In the genomic region with DNA sequence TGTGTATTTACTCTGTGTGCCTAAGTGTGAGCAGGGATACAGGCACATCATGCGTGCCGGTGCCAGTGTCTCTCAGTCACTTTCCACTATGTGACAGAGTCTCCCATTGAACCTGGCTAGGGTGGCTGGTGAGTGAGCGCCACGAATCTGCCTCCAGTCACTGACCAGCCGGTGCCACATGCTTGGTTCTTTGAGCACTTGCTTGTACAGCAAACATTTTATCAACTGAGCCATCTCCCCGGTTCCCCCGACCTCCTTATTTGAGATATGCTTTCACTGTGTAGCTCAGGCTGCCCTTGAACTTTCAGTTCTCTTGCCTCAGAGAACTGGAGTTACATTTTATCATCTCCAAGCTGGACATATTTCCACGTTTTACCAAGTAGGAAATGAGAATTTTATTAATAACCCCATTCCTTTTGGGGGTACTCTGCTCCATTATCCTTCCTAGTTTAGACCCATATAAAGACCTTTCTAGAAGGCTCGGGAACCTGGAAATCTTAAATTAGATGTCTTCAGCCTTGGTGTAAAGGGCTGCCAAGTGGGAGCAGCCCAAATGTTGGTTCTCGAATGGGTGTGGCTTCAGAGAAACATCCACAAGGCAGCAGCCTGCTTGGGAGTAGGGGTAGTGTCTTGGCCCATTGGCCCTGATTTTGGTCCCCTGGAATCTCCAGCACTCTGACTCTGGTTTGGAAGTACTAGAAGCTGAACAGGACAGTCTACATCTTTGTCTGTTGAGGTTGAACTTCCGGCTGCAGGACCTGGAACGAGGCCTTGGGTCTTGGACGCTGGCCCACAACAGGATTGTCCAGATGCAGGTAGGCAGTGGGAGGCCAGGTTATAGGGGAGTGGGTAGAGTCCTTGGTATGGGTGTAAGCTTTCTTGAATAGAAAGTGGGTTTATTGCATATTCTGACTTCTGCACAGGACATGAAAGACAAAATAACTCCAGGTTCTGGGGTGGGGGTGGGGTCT, we compare ENCODE assay signal across 11 mouse cellular contexts. TPM values are rescaled to one million over a fixed set of nuclear protein-coding genes. Genes with fewer than 3 reads are reported as not detected.
DNase-seq lines count a peak whose midpoint lies in the region; ATAC-seq and TF ChIP-seq lines count a peak whose summit lies in the region.
"Had no signal": no experiment of that assay in that cellular context is flagged by ENCODE, and none has a peak within 500 bp of the region (broad histone marks: within the 10 kb centered on the region; RNA-seq: fewer than 3 reads in every experiment).

No protein-coding gene starts in this region.

- no peak overlapping the region for H3K27ac ChIP-seq in kidney, embryonic 15.5 days
- H3K27ac ChIP-seq in embryonic facial prominence, embryonic 13.5 days = no peak overlapping the region
- no peak overlapping the region for H3K27ac ChIP-seq in liver, embryonic 14.5 days

- peak; percentile 49 for DNase-seq in cerebellum, adult 11-12 months
- no peak for DNase-seq in cerebellum, adult 8-10 months
- DNase-seq in kidney, adult 18-20 months = no peak
- DNase-seq in liver, embryonic 14.5 days (ENCODE audit: low read depth in 3 of 3, low spot score in 3 of 3) = no peak
- no peak for DNase-seq in right cerebral cortex, postnatal 10 days (ENCODE audit: low spot score in 2 of 2)
- no peak for DNase-seq in c-Kit-positive CD71-positive TER-119-positive erythroid progenitor cells, embryonic 14.5 days (ENCODE audit: low spot score)
- DNase-seq: B cell, adult 2 months; layer of hippocampus, adult 9-11 months; lung, postnatal 36 days had no signal

- WGBS in kidney, embryonic 15.5 days = 72% methylated on average over 13 of the region's 13 CpGs
- 72% methylated on average over 13 of the region's 13 CpGs for WGBS in embryonic facial prominence, embryonic 13.5 days
- 47% methylated on average over 13 of the region's 13 CpGs for WGBS in liver, embryonic 14.5 days (ENCODE audit: insufficient replicate concordance)

- TF ChIP-seq EP300 in liver, embryonic 14.5 days (IDR thresholded peaks at IDR 0.05; ENCODE audit: low read depth) = no peak

- peak overlapping the region; percentile 54 for H3K4me3 ChIP-seq in kidney, embryonic 15.5 days (replicated peaks)
- peak overlapping the region; percentile 55 for H3K4me3 ChIP-seq in embryonic facial prominence, embryonic 13.5 days
- H3K4me3 ChIP-seq in liver, embryonic 14.5 days (ENCODE audit: insufficient read depth in 1 of 2, low read depth in 2 of 2, low read length in 2 of 2) = no peak overlapping the region

- peaks cover 42% of the 10 kb centered on the region for H3K4me1 ChIP-seq in kidney, embryonic 15.5 days
- peaks cover 25% of the 10 kb centered on the region for H3K4me1 ChIP-seq in embryonic facial prominence, embryonic 13.5 days
- H3K4me1 ChIP-seq in liver, embryonic 14.5 days (replicated peaks; ENCODE audit: control insufficient read depth in 2 of 2, insufficient read depth in 2 of 2, low read length in 1 of 2) = peaks cover under 1 to 4% of the 10 kb centered on the region in 2 experiments; a peak in 3 of 4 replicates

- H3K9me3 ChIP-seq in kidney, embryonic 15.5 days (replicated peaks) = no peaks in the 10 kb centered on the region
- no peaks in the 10 kb centered on the region for H3K9me3 ChIP-seq in embryonic facial prominence, embryonic 13.5 days
- no peaks in the 10 kb centered on the region for H3K9me3 ChIP-seq in liver, embryonic 14.5 days (ENCODE audit: control insufficient read depth, low read length)

- H3K27me3 ChIP-seq in kidney, embryonic 15.5 days = no peaks in the 10 kb centered on the region
- no peaks in the 10 kb centered on the region for H3K27me3 ChIP-seq in embryonic facial prominence, embryonic 13.5 days
- H3K27me3 ChIP-seq in liver, embryonic 14.5 days (ENCODE audit: control insufficient read depth, insufficient read depth, low read length) = no peaks in the 10 kb centered on the region

- 0 out of 2 replicates have a peak overlapping the region, but pooled peaks have one; percentile 54 for H3K9ac ChIP-seq in kidney, embryonic 15.5 days
- H3K9ac ChIP-seq in embryonic facial prominence, embryonic 13.5 days = peak overlapping the region; percentile 76
- no peak overlapping the region for H3K9ac ChIP-seq in liver, embryonic 14.5 days (replicated peaks)

- no peak for ATAC-seq in kidney, embryonic 15.5 days (replicated peaks; ENCODE audit: low FRiP score)
- ATAC-seq in embryonic facial prominence, embryonic 13.5 days (ENCODE audit: insufficient number of reproducible peaks, insufficient read depth, low FRiP score, low TSS enrichment, low read depth) = no peak
- no peak for ATAC-seq in liver, embryonic 14.5 days (ENCODE audit: insufficient read depth)

- H3K4me2 ChIP-seq in kidney, embryonic 15.5 days = peak overlapping the region; percentile 66
- H3K4me2 ChIP-seq in embryonic facial prominence, embryonic 13.5 days = peak overlapping the region; percentile 63
- H3K4me2 ChIP-seq in liver, embryonic 14.5 days (ENCODE audit: low read depth) = peak overlapping the region; percentile 24; the same call in 1 of the 2 replicates

- no peak for TF ChIP-seq CTCF in liver, embryonic 14.5 days (IDR thresholded peaks at IDR 0.05; ENCODE audit: low read depth)

- peaks cover 36% of the 10 kb centered on the region for H3K36me3 ChIP-seq in kidney, embryonic 15.5 days
- peaks cover 37% of the 10 kb centered on the region for H3K36me3 ChIP-seq in embryonic facial prominence, embryonic 13.5 days
- no peaks in the 10 kb centered on the region for H3K36me3 ChIP-seq in liver, embryonic 14.5 days (replicated peaks; ENCODE audit: control insufficient read depth, insufficient read depth, low read depth)

RNA-seq across cellular contexts. Expression of a gene that starts 1.2 kb away (rescaled TPM):
- 88.2 and 97.7 TPM in 2 replicates for polyA plus RNA-seq in kidney, embryonic 15.5 days (2015; fragmentation: Nextera tagmentation; extraction: Ambion mirVana)
- polyA plus RNA-seq in embryonic facial prominence, embryonic 13.5 days (2015; fragmentation: Nextera tagmentation; extraction: Ambion mirVana) = 54.6 and 59.4 TPM in 2 replicates
- 11.1 and 12.0 TPM in 2 replicates for polyA plus RNA-seq in liver, embryonic 14.5 days (2012; rRNA removed)
- 7.0 and 7.6 TPM in 2 replicates for polyA plus RNA-seq in liver, embryonic 14.5 days (2014; fragmentation: Nextera tagmentation; extraction: Ambion mirVana)

RNA-seq across cellular contexts. Expression of a gene that starts 5.7 kb away (rescaled TPM):
- 2.6 TPM in 1 of 2 replicates, not detected in the other for polyA plus RNA-seq in kidney, embryonic 15.5 days (2015; fragmentation: Nextera tagmentation; extraction: Ambion mirVana)
- 5.1 TPM in 1 of 2 replicates, not detected in the other for polyA plus RNA-seq in embryonic facial prominence, embryonic 13.5 days (2015; fragmentation: Nextera tagmentation; extraction: Ambion mirVana)
- 0.11 and 0.19 TPM in 2 replicates for polyA plus RNA-seq in liver, embryonic 14.5 days (2012; rRNA removed)
- polyA plus RNA-seq in liver, embryonic 14.5 days (2014; fragmentation: Nextera tagmentation; extraction: Ambion mirVana) = not detected in 2 replicates

RNA-seq across cellular contexts. Expression of a gene that starts 7.3 kb away (rescaled TPM):
- polyA plus RNA-seq in kidney, embryonic 15.5 days (2015; fragmentation: Nextera tagmentation; extraction: Ambion mirVana) = 94.7 and 95.7 TPM in 2 replicates
- 91.8 and 104 TPM in 2 replicates for polyA plus RNA-seq in embryonic facial prominence, embryonic 13.5 days (2015; fragmentation: Nextera tagmentation; extraction: Ambion mirVana)
- polyA plus RNA-seq in liver, embryonic 14.5 days (2012; rRNA removed) = 13.8 and 18.6 TPM in 2 replicates
- 16.0 and 19.5 TPM in 2 replicates for polyA plus RNA-seq in liver, embryonic 14.5 days (2014; fragmentation: Nextera tagmentation; extraction: Ambion mirVana)

RNA-seq across cellular contexts. Expression of a gene that starts 7.9 kb away (rescaled TPM):
- polyA plus RNA-seq in kidney, embryonic 15.5 days (2015; fragmentation: Nextera tagmentation; extraction: Ambion mirVana) = 17.3 and 18.7 TPM in 2 replicates
- polyA plus RNA-seq in embryonic facial prominence, embryonic 13.5 days (2015; fragmentation: Nextera tagmentation; extraction: Ambion mirVana) = 19.2 and 22.5 TPM in 2 replicates
- polyA plus RNA-seq in liver, embryonic 14.5 days (2012; rRNA removed) = 3.8 and 5.1 TPM in 2 replicates
- 6.7 and 7.0 TPM in 2 replicates for polyA plus RNA-seq in liver, embryonic 14.5 days (2014; fragmentation: Nextera tagmentation; extraction: Ambion mirVana)

RNA-seq across cellular contexts. Expression of a gene that starts 24.3 kb away (rescaled TPM):
- 33.3 and 36.5 TPM in 2 replicates for polyA plus RNA-seq in kidney, embryonic 15.5 days (2015; fragmentation: Nextera tagmentation; extraction: Ambion mirVana)
- 60.7 and 61.0 TPM in 2 replicates for polyA plus RNA-seq in embryonic facial prominence, embryonic 13.5 days (2015; fragmentation: Nextera tagmentation; extraction: Ambion mirVana)
- polyA plus RNA-seq in liver, embryonic 14.5 days (2012; rRNA removed) = 1.0 and 2.1 TPM in 2 replicates
- 0.71 and 0.86 TPM in 2 replicates for polyA plus RNA-seq in liver, embryonic 14.5 days (2014; fragmentation: Nextera tagmentation; extraction: Ambion mirVana)

Comparison
In these comparisons a context has a peak if more than half of its experiments do, and no peak if none do; other contexts are left out.
1. H3K4me3 ChIP-seq: peak in kidney, embryonic 15.5 days (single experiment) and embryonic facial prominence, embryonic 13.5 days (single experiment); none in liver, embryonic 14.5 days (0 of 2).
2. Peak in every context shown above with its lines, with median percentiles within 50 percentile points of each other: H3K4me2 ChIP-seq.